Mouse (Mus musculus): ENCODE measurements around the gene Sf3b4. TPM values are rescaled to one million over a fixed set of nuclear protein-coding genes. Genes with fewer than 3 reads are reported as not detected.

Sf3b4 gene
- total RNA-seq (2012; rRNA removed), result 64.1 and 91.1 TPM in 2 replicates

GRCm38 (mm10) chr3:96172197-96173178 lies at the start of gene Sf3b4:
Gene Sf3b4 (plus strand): TSS chr3:96172332.
- peaks cover 32% of the 10 kb centered on the region for H3K36me3 ChIP-seq (ENCODE audit: control insufficient read depth, insufficient read depth, low read length, poor library complexity, severe bottlenecking)
- H3K27ac ChIP-seq (ENCODE audit: insufficient read depth, low read depth, low read length, poor library complexity, severe bottlenecking), result peak within 1 kb of the TSS; percentile 86
- TF ChIP-seq ZNF384 (IDR thresholded peaks at IDR 0.05; ENCODE audit: low read depth, low read length), result no peak
- TF ChIP-seq HCFC1 (IDR thresholded peaks at IDR 0.05; ENCODE audit: borderline replicate concordance, insufficient read depth, low read length), result peak; percentile 71; the same call in 1 of the 2 replicates
- no peaks in the 10 kb centered on the region for H3K9me3 ChIP-seq (ENCODE audit: control insufficient read depth, insufficient read depth, low read depth, low read length)
- peak within 1 kb of the TSS; percentile 97 to 98 for H3K4me3 ChIP-seq (ENCODE audit: insufficient read depth in 1 of 2, low read depth in 1 of 2, low read length in 2 of 2, poor library complexity in 1 of 2, severe bottlenecking in 1 of 2)
- H3K9ac ChIP-seq (ENCODE audit: insufficient read depth, low read depth, low read length, poor library complexity, severe bottlenecking), result peak within 1 kb of the TSS; percentile 99
- in situ Hi-C loops (cut with MboI; ENCODE audit: low sequenced_read_pairs in 2 of 2, unreplicated experiment in 2 of 2), result no loop called here
- peak; percentile 82 for DNase-seq (ENCODE audit: low read depth, low spot score)
- peaks cover 5 to 14% of the 10 kb centered on the region in 2 experiments; a peak in 3 of 4 replicates for H3K4me1 ChIP-seq (ENCODE audit: control insufficient read depth in 2 of 2, insufficient read depth in 2 of 2, low read length in 2 of 2, poor library complexity in 1 of 2)

GRCm38 (mm10) chr3:96124235-96124634 lies 47.9 kb upstream of the Sf3b4 start:
- no peaks in the 10 kb centered on the region for H3K36me3 ChIP-seq (ENCODE audit: control insufficient read depth, insufficient read depth, low read length, poor library complexity, severe bottlenecking)
- DNase-seq (ENCODE audit: low read depth, low spot score), result no peak
- in situ Hi-C loops (cut with MboI; ENCODE audit: low sequenced_read_pairs in 2 of 2, unreplicated experiment in 2 of 2), result no loop called here
- no peak overlapping the region for H3K4me3 ChIP-seq (ENCODE audit: insufficient read depth in 1 of 2, low read depth in 1 of 2, low read length in 2 of 2, poor library complexity in 1 of 2, severe bottlenecking in 1 of 2)
- no peaks in the 10 kb centered on the region for H3K4me1 ChIP-seq (ENCODE audit: control insufficient read depth in 2 of 2, insufficient read depth in 2 of 2, low read length in 2 of 2, poor library complexity in 1 of 2)
- no peak for TF ChIP-seq HCFC1 (IDR thresholded peaks at IDR 0.05; ENCODE audit: borderline replicate concordance, insufficient read depth, low read length)
- TF ChIP-seq ZNF384 (IDR thresholded peaks at IDR 0.05; ENCODE audit: low read depth, low read length), result no peak
- TF ChIP-seq ZC3H11A (IDR thresholded peaks at IDR 0.05; ENCODE audit: borderline replicate concordance, low read depth, low read length), result no peak
- TF ChIP-seq CHD2 (IDR thresholded peaks at IDR 0.05; ENCODE audit: low read depth, low read length), result no peak
- no peak for TF ChIP-seq MAFK (IDR thresholded peaks at IDR 0.05; ENCODE audit: insufficient read depth, low read depth, low read length)
- H3K27ac ChIP-seq (ENCODE audit: insufficient read depth, low read depth, low read length, poor library complexity, severe bottlenecking), result no peak overlapping the region
- no peak overlapping the region for H3K9ac ChIP-seq (ENCODE audit: insufficient read depth, low read depth, low read length, poor library complexity, severe bottlenecking)
- H3K9me3 ChIP-seq (ENCODE audit: control insufficient read depth, insufficient read depth, low read depth, low read length), result no peaks in the 10 kb centered on the region

GRCm38 (mm10) chr3:96128128-96128527 lies 44.0 kb upstream of the Sf3b4 start:
- Histone ChIP-seq H3K27ac (ENCODE audit: insufficient read depth, low read depth, low read length, poor library complexity, severe bottlenecking) (no peak overlapping the region), H3K36me3 (ENCODE audit: control insufficient read depth, insufficient read depth, low read length, poor library complexity, severe bottlenecking) (no peaks in the 10 kb centered on the region), H3K9ac (ENCODE audit: insufficient read depth, low read depth, low read length, poor library complexity, severe bottlenecking) (no peak overlapping the region), H3K4me3 (ENCODE audit: insufficient read depth in 1 of 2, low read depth in 1 of 2, low read length in 2 of 2, poor library complexity in 1 of 2, severe bottlenecking in 1 of 2) (no peak overlapping the region), H3K4me1 (ENCODE audit: control insufficient read depth in 2 of 2, insufficient read depth in 2 of 2, low read length in 2 of 2, poor library complexity in 1 of 2) (no peaks in the 10 kb centered on the region), H3K9me3 (ENCODE audit: control insufficient read depth, insufficient read depth, low read depth, low read length) (no peaks in the 10 kb centered on the region)
- in situ Hi-C loops (cut with MboI; ENCODE audit: low sequenced_read_pairs in 2 of 2, unreplicated experiment in 2 of 2), result no loop called here
- DNase-seq (ENCODE audit: low read depth, low spot score), result no peak
- TF ChIP-seq ZC3H11A (IDR thresholded peaks at IDR 0.05; ENCODE audit: borderline replicate concordance, low read depth, low read length), result no peak
- no peak for TF ChIP-seq HCFC1 (IDR thresholded peaks at IDR 0.05; ENCODE audit: borderline replicate concordance, insufficient read depth, low read length)
- no peak for TF ChIP-seq ZNF384 (IDR thresholded peaks at IDR 0.05; ENCODE audit: low read depth, low read length)
- TF ChIP-seq MAFK (IDR thresholded peaks at IDR 0.05; ENCODE audit: insufficient read depth, low read depth, low read length), result no peak
- no peak for TF ChIP-seq CHD2 (IDR thresholded peaks at IDR 0.05; ENCODE audit: low read depth, low read length)

- H3K9ac ChIP-seq (ENCODE audit: insufficient read depth, low read depth, low read length, poor library complexity, severe bottlenecking), result no peak overlapping the region
- TF ChIP-seq ZNF384 (IDR thresholded peaks at IDR 0.05; ENCODE audit: low read depth, low read length) (no peak), MAFK (IDR thresholded peaks at IDR 0.05; ENCODE audit: insufficient read depth, low read depth, low read length) (no peak), ZC3H11A (IDR thresholded peaks at IDR 0.05; ENCODE audit: borderline replicate concordance, low read depth, low read length) (no peak), CHD2 (IDR thresholded peaks at IDR 0.05; ENCODE audit: low read depth, low read length) (no peak), HCFC1 (IDR thresholded peaks at IDR 0.05; ENCODE audit: borderline replicate concordance, insufficient read depth, low read length) (no peak)
- peaks cover 0 to 3% of the 10 kb centered on the region in 2 experiments; a peak in 1 of 4 replicates for H3K4me1 ChIP-seq (ENCODE audit: control insufficient read depth in 2 of 2, insufficient read depth in 2 of 2, low read length in 2 of 2, poor library complexity in 1 of 2)
- no peak for DNase-seq (ENCODE audit: low read depth, low spot score)
- no peak overlapping the region for H3K4me3 ChIP-seq (ENCODE audit: insufficient read depth in 1 of 2, low read depth in 1 of 2, low read length in 2 of 2, poor library complexity in 1 of 2, severe bottlenecking in 1 of 2)
- H3K27ac ChIP-seq (ENCODE audit: insufficient read depth, low read depth, low read length, poor library complexity, severe bottlenecking), result no peak overlapping the region
- in situ Hi-C loops (cut with MboI; ENCODE audit: low sequenced_read_pairs in 2 of 2, unreplicated experiment in 2 of 2), result no loop called here
- no peaks in the 10 kb centered on the region for H3K36me3 ChIP-seq (ENCODE audit: control insufficient read depth, insufficient read depth, low read length, poor library complexity, severe bottlenecking)
- no peaks in the 10 kb centered on the region for H3K9me3 ChIP-seq (ENCODE audit: control insufficient read depth, insufficient read depth, low read depth, low read length)
Observed at GRCm38 (mm10) chr3:96132478-96132877, 39.7 kb upstream of the Sf3b4 start.
